Mouse (Mus musculus) adrenal gland, postnatal 25 days (tissue): Measurements from ENCODE around the gene Psmb2. TPM values are rescaled to one million over a fixed set of nuclear protein-coding genes. Genes with fewer than 3 reads are reported as not detected.

Experiments used
- DNase-seq: peaks from one replicate; pipeline ENCODE4 v3.0.0; 2021; ENCODE audit warnings: mixed read lengths
- total RNA-seq: library from RNA; stranded (reverse); gene quantifications from 2 replicates; pipeline ENCODE4 v1.2.3, GENCODE M21; 2021

Gene Psmb2
- total RNA-seq, 1 experiment from 2014 or later, result 149 TPM

- no peak for DNase-seq
Observed at GRCm38 (mm10) chr4:126732111-126732510, 54.7 kb downstream of the Psmb2 start.

GRCm38 (mm10) chr4:126732531-126733380 is 55.3 kb downstream of the Psmb2 start:
- DNase-seq, result no peak

GRCm38 (mm10) chr4:126734001-126734603 is 56.7 kb downstream of the Psmb2 start:
- DNase-seq, result no peak

GRCm38 (mm10) chr4:126734700-126735381 is 57.4 kb downstream of the Psmb2 start:
- no peak for DNase-seq

- peak; percentile 8 for DNase-seq
Observed at GRCm38 (mm10) chr4:126735382-126736000, 58.1 kb downstream of the Psmb2 start.

- DNase-seq, result peak; percentile 31
Observed at GRCm38 (mm10) chr4:126736001-126736414, 58.6 kb downstream of the Psmb2 start, which contains the start of gene Tfap2e. Tfap2e (minus strand) TSS chr4:126736240.

- DNase-seq, result no peak
Observed at GRCm38 (mm10) chr4:126739966-126740676, 62.7 kb downstream of the Psmb2 start.

GRCm38 (mm10) chr4:126741448-126741847 is 64.0 kb downstream of the Psmb2 start:
- peak; percentile 74 for DNase-seq

- DNase-seq, result no peak
Observed at GRCm38 (mm10) chr4:126742976-126743375, 65.5 kb downstream of the Psmb2 start.

- no peak for DNase-seq
Observed at GRCm38 (mm10) chr4:126743713-126744112, 66.3 kb downstream of the Psmb2 start.

- peak; percentile 9 for DNase-seq
Observed at GRCm38 (mm10) chr4:126744831-126745230, 67.4 kb downstream of the Psmb2 start.

GRCm38 (mm10) chr4:126745506-126746193 is 68.2 kb downstream of the Psmb2 start:
- peak; percentile 42 for DNase-seq

- no peak for DNase-seq
Observed at GRCm38 (mm10) chr4:126746194-126746840, 68.9 kb downstream of the Psmb2 start.

- no peak for DNase-seq
Observed at GRCm38 (mm10) chr4:126748381-126748780, 71.0 kb downstream of the Psmb2 start.

GRCm38 (mm10) chr4:126749553-126749952 is 72.1 kb downstream of the Psmb2 start:
- no peak for DNase-seq

GRCm38 (mm10) chr4:126750046-126750683 is 72.7 kb downstream of the Psmb2 start:
- DNase-seq, result peak; percentile 47

- no peak for DNase-seq
Observed at GRCm38 (mm10) chr4:126750863-126751555, 73.6 kb downstream of the Psmb2 start.

- no peak for DNase-seq
Observed at GRCm38 (mm10) chr4:126751556-126752023, 74.2 kb downstream of the Psmb2 start.

- DNase-seq, result no peak
Observed at GRCm38 (mm10) chr4:126752024-126752607, 74.7 kb downstream of the Psmb2 start.
